Mouse (Mus musculus) heart, adult 2 months (tissue): ENCODE results near the gene Neo1. TPM values are rescaled to one million over a fixed set of nuclear protein-coding genes. Genes with fewer than 3 reads are reported as not detected.
A peak's percentile ranks its signal among the peaks of the same experiment; 100 is the strongest.

ENCODE experiments used
- DNase-seq, 2 experiments: peaks; one replicate each; pipeline ENCODE4 v3.0.0; 2021
- H3K27ac ChIP-seq: fragments of 200-600 bp; 2 replicates; pipeline ENCODE4 v1.8.1; 2022
- H3K27me3 ChIP-seq: fragments of 200-500 bp; 2 replicates; pipeline ENCODE4 v1.6.1; 2012; ENCODE audit warnings: mild to moderate bottlenecking, low read length, inconsistent platforms, mixed read lengths; ENCODE audit not compliant: control insufficient read depth, insufficient read depth
- H3K36me3 ChIP-seq: fragments of 200-500 bp; 2 replicates; pipeline ENCODE4 v1.6.1; 2012; ENCODE audit warnings: low read length, inconsistent platforms; ENCODE audit not compliant: control insufficient read depth, insufficient read depth
- H3K4me1 ChIP-seq: fragments of 200-500 bp; 2 replicates; pipeline ENCODE4 v1.6.1; 2011; ENCODE audit warnings: low read length; ENCODE audit not compliant: control insufficient read depth, insufficient read depth
- H3K4me3 ChIP-seq: fragments of 200-600 bp; 2 replicates; pipeline ENCODE4 v1.8.1; 2022
- H3K79me2 ChIP-seq: fragments of 200-500 bp; replicated peaks from 2 replicates; pipeline ENCODE4 v1.6.1; 2012; ENCODE audit warnings: mild to moderate bottlenecking, inconsistent platforms, low read length, moderate library complexity, mixed read lengths; ENCODE audit not compliant: control insufficient read depth, insufficient read depth
- H3K9ac ChIP-seq: fragments of 200-500 bp; 2 replicates; pipeline ENCODE4 v1.6.1; 2012; ENCODE audit warnings: low read depth, mild to moderate bottlenecking, control low read depth, inconsistent platforms, low read length, mixed read lengths
- CTCF ChIP-seq: fragments of 200-600 bp; IDR thresholded peaks from 2 replicates; pipeline ENCODE4 v1.8.1; 2022; ENCODE audit warnings: antibody characterized with exemption, mild to moderate bottlenecking, moderate library complexity
- EP300 ChIP-seq: fragments of 200-500 bp; IDR thresholded peaks from 2 replicates; pipeline ENCODE4 v1.6.1; 2011; ENCODE audit warnings: low read depth, low read length, control low read depth; ENCODE audit not compliant: insufficient read depth
- POLR2A ChIP-seq: fragments of 200-500 bp; IDR thresholded peaks from 2 replicates; pipeline ENCODE4 v1.6.1; 2011; ENCODE audit warnings: mild to moderate bottlenecking, low read depth, low read length, control low read depth; ENCODE audit not compliant: insufficient read depth
- WGBS: fragments of 180-500 bp; shearing (Covaris S2); methylation state at CpG from one replicate; pipeline ENCODE4 v1.1.7; 2018; 5-methylcytosine and 5-hydroxymethylcytosine counted together
- intact Hi-C: fragments of 180-260 bp; cut with DNase I; formaldehyde crosslinking; loops from one replicate; pipeline ENCODE4 v1.15.1; 2025
- polyA plus RNA-seq: library from polyadenylated mRNA; depleted of rRNA; stranded (reverse); fragments of >200 nt; gene quantifications from 2 replicates; pipeline ENCODE4 v1.2.3, GENCODE M21; 2012
- total RNA-seq, 2 experiments: library from RNA; stranded (reverse); gene quantifications; 2 replicates each; pipeline ENCODE4 v1.2.3; 2021

Neo1 gene
- total and polyA plus RNA-seq, 3 experiments, result 30.5 to 48.1 (median 46.9) TPM

DNA sequence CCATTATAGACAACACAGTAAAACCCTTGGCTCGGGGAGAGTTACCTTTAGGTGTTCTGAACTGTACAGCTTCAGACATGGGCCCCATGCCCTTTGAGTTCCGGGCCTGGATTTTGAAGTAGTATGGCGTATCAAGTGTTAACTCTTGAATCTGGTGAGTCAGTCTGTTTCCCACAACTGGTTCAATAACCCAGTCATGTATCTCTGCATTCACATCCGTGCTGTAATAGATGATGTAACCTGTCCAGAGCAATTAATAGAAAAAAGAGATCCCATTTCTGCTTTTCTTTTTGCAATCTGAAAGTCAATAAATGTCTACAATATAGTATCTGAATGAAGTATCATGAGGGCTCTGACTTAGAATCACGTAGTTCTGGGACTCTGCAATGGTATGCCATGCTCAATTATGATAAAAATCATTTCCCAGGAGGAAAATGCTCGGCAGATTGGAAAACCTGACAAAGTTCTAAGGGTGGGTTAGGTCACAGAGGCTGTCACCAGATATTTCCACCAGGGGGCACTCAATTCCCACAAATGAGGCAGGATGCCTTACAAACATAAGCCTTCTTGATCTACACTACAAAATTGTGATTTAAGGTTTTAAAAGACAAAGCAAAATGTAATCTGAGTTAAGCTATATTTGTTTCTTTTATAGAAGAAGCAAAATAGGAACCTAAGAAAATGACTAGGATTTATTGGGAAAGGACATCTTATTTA is 133.2 kb downstream of the Neo1 start:
- no peak overlapping the region for H3K4me3 ChIP-seq
- no peaks in the 10 kb centered on the region for H3K27me3 ChIP-seq
- no peak overlapping the region for H3K27ac ChIP-seq
- no peak overlapping the region for H3K9ac ChIP-seq
- no peaks in the 10 kb centered on the region; the same call in 1 of the 2 replicates for H3K4me1 ChIP-seq
- peak; percentile 18 to 46 for DNase-seq
- WGBS, result 54% methylated on average over 6 of the region's 6 CpGs
- TF ChIP-seq POLR2A (no peak), CTCF (peak; percentile 90)
- intact Hi-C loops, result loop anchor here (2.0 to 10.0 kb wide), 2 partner anchors 380 to 682 kb away; no protein-coding TSS in a partner anchor
- H3K36me3 ChIP-seq, result no peaks in the 10 kb centered on the region
- no peaks in the 10 kb centered on the region for H3K79me2 ChIP-seq

DNA sequence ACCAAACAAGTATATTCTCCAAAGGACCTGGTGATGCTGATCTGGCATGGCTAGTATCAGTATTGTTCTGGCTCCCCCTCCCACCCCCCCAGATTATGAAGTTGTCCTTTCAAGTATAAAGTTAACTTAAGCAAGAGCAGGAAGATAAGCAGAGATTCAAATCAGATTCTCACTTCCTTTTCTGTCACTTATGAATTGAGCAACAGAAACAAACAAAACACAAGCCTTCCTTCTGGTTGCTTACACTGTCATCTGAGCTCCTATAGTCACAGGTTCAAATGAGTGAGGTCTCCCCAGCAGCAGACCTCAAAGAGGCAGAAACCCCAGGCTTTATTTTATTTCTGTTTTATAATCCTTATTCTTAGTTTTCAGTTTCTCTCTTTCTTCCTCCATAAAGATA is 136.6 kb downstream of the Neo1 start:
- no peaks in the 10 kb centered on the region for H3K36me3 ChIP-seq
- H3K4me3 ChIP-seq, result no peak overlapping the region
- H3K4me1 ChIP-seq, result no peaks in the 10 kb centered on the region; the same call in 1 of the 2 replicates
- no peak overlapping the region for H3K27ac ChIP-seq
- H3K27me3 ChIP-seq, result no peaks in the 10 kb centered on the region
- no peak for TF ChIP-seq EP300
- TF ChIP-seq POLR2A, result no peak
- no peak for TF ChIP-seq CTCF
- no peak for DNase-seq
- no peaks in the 10 kb centered on the region for H3K79me2 ChIP-seq
- intact Hi-C loops, result loop anchor here (10.0 kb wide), 1 partner anchor 685 kb away; no protein-coding TSS in a partner anchor
- no peak overlapping the region for H3K9ac ChIP-seq

GRCm38 (mm10) chr9:58891840-58892640 is 144.2 kb downstream of the Neo1 start:
- intact Hi-C loops, result no loop called here
- Histone ChIP-seq H3K27me3 (no peaks in the 10 kb centered on the region), H3K9ac (no peak overlapping the region), H3K4me3 (no peak overlapping the region), H3K27ac (no peak overlapping the region), H3K36me3 (peaks cover 18% of the 10 kb centered on the region; the same call in 1 of the 2 replicates), H3K4me1 (peaks cover 8% of the 10 kb centered on the region; the same call in 1 of the 2 replicates), H3K79me2 (no peaks in the 10 kb centered on the region)
- TF ChIP-seq POLR2A (no peak), CTCF (no peak), EP300 (no peak)
- 86% methylated on average over 6 of the region's 6 CpGs for WGBS
- DNase-seq, result no peak

GRCm38 (mm10) chr9:58890893-58891292 is 145.3 kb downstream of the Neo1 start:
- Histone ChIP-seq H3K4me1 (peaks cover 8% of the 10 kb centered on the region; the same call in 1 of the 2 replicates), H3K79me2 (no peaks in the 10 kb centered on the region), H3K27me3 (no peaks in the 10 kb centered on the region), H3K4me3 (no peak overlapping the region), H3K27ac (peak overlapping the region; percentile 44), H3K36me3 (peaks cover 19% of the 10 kb centered on the region; the same call in 1 of the 2 replicates), H3K9ac (no peak overlapping the region)
- TF ChIP-seq EP300 (no peak), CTCF (no peak), POLR2A (no peak)
- intact Hi-C loops, result no loop called here
- 58% methylated on average over 8 of the region's 8 CpGs for WGBS
- no peak for DNase-seq

DNA sequence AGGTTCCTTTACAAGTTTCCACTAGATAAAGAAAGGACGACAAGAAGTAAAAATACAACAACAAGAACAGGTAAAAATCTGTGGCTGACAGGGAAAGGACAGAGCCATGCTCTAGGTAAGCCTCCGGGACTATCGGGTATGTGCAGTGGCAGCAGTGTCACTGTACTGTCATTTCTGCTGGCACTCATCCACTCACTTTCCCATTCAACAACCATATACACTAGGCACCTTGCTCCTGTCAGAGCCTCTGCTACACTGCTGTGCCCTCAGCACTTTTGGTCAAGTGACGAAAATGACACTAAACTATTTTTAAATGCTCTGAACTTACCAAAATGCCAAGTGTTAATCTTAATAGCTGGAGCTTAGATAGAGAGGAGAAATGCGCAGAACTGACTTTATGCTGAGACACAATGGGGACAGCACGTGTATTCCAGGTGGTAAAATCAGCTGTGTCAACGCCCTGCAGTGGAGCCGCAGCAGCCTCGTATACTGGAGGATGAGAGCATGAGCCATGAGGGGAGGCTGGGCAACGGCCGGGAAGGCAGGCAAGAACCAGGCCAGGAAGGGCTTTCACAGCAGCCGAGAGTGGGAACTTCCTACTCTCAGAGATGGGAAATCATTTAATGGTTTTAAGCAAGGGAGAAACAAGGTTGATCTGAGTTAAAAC is 146.3 kb downstream of the Neo1 start:
- no peak overlapping the region for H3K4me3 ChIP-seq
- WGBS, result 53% methylated on average over 12 of the region's 12 CpGs
- H3K36me3 ChIP-seq, result peaks cover 19% of the 10 kb centered on the region; the same call in 1 of the 2 replicates
- intact Hi-C loops, result no loop called here
- TF ChIP-seq EP300 (no peak), CTCF (no peak), POLR2A (no peak)
- H3K27ac ChIP-seq, result peak overlapping the region; percentile 20; the same call in 1 of the 2 replicates
- H3K79me2 ChIP-seq, result no peaks in the 10 kb centered on the region
- H3K9ac ChIP-seq, result no peak overlapping the region
- peaks cover 8% of the 10 kb centered on the region; the same call in 1 of the 2 replicates for H3K4me1 ChIP-seq
- no peak for DNase-seq
- no peaks in the 10 kb centered on the region for H3K27me3 ChIP-seq
